Mouse (Mus musculus) Muller cell, postnatal 12 days (primary cell): ENCODE data around the gene Bpifb9a.
"Not testable (repeated sequence)": the region's sequence is repeated elsewhere in the genome, so short reads cannot be mapped to it uniquely, and the experiment has no call there.

ENCODE experiments used
- DNase-seq: peaks from one replicate; pipeline ENCODE4 v3.0.0-alpha.2; 2015; ENCODE audit errors: inconsistent ontology term

Gene Bpifb9a

GRCm38 (mm10) chr2:154304604-154305003, 47.0 kb downstream of the Bpifb9a start:
- not testable (repeated sequence) for DNase-seq

- not testable (repeated sequence) for DNase-seq
Observed at GRCm38 (mm10) chr2:154306927-154307326, 49.3 kb downstream of the Bpifb9a start, which contains the start of gene Bpifb9b. Bpifb9b (plus strand) TSS chr2:154307227.

GRCm38 (mm10) chr2:154313771-154314170, 56.1 kb downstream of the Bpifb9a start:
- DNase-seq: not testable (repeated sequence)
